Mouse (Mus musculus) CH12.LX (cell line): ENCODE results near the gene Abca7. TPM values are rescaled to one million over a fixed set of nuclear protein-coding genes. Genes with fewer than 3 reads are reported as not detected.
A peak's percentile ranks its signal among the peaks of the same experiment; 100 is the strongest.

Experiments
- DNase-seq: peaks from one replicate; pipeline ENCODE4 v3.0.0-alpha.2; 2013; ENCODE audit errors: extremely low read depth
- H3K27ac ChIP-seq: 2 replicates; pipeline ENCODE4 v1.5.1; 2012; ENCODE audit warnings: low read depth, mild to moderate bottlenecking, control low read depth, moderate library complexity; ENCODE audit not compliant: insufficient read depth
- H3K27me3 ChIP-seq: replicated peaks from 2 replicates; pipeline ENCODE3; 2012; ENCODE audit warnings: inconsistent platforms
- H3K36me3 ChIP-seq, 2 experiments: replicated peaks in 1 of 2; 2 replicates each; pipeline versions ENCODE3 to v1.6.1; 2012; ENCODE audit warnings: inconsistent platforms in 1 of 2, low read length in 1 of 2, mild to moderate bottlenecking in 1 of 2, mixed read lengths in 1 of 2, moderate library complexity in 1 of 2; ENCODE audit not compliant: control insufficient read depth in 1 of 2, insufficient read depth in 1 of 2
- H3K4me1 ChIP-seq, 2 experiments: 2 replicates each; pipeline ENCODE4 v1.6.1; 2012; ENCODE audit warnings: inconsistent platforms in 1 of 2, moderate library complexity in 1 of 2; ENCODE audit not compliant: insufficient read depth in 2 of 2, control insufficient read depth in 1 of 2
- H3K4me2 ChIP-seq: 2 replicates; pipeline ENCODE4 v1.6.1; 2012; ENCODE audit warnings: low read depth, mild to moderate bottlenecking, control low read depth; ENCODE audit not compliant: poor library complexity, insufficient read depth, severe bottlenecking
- H3K4me3 ChIP-seq, 3 experiments: fragments of 150-350 bp in 1 of 3; sonication (generic) in 1 of 3; replicated peaks in 1 of 3; 2 replicates each; pipeline versions ENCODE3 to v1.5.1; 2011 to 2012; ENCODE audit warnings: low read depth in 2 of 3, low read length in 2 of 3, mild to moderate bottlenecking in 2 of 3, moderate library complexity in 2 of 3, control low read depth in 1 of 3, improper control_type of control experiment in 1 of 3, inconsistent platforms in 1 of 3, mixed read lengths in 1 of 3; ENCODE audit not compliant: poor library complexity in 1 of 3
- H3K79me2 ChIP-seq: replicated peaks from 2 replicates; pipeline ENCODE4 v1.6.1; 2012; ENCODE audit warnings: mild to moderate bottlenecking, moderate library complexity; ENCODE audit not compliant: control insufficient read depth, poor library complexity, insufficient read depth, severe bottlenecking; ENCODE audit errors: extremely low read depth
- H3K9ac ChIP-seq: 2 replicates; pipeline ENCODE4 v1.6.1; 2012; ENCODE audit warnings: low read depth, mild to moderate bottlenecking, control low read depth, moderate library complexity; ENCODE audit not compliant: insufficient read depth
- H3K9me3 ChIP-seq: replicated peaks from 2 replicates; pipeline ENCODE3; 2012; ENCODE audit warnings: low read length, inconsistent platforms, mixed read lengths
- BHLHE40 ChIP-seq: IDR thresholded peaks from 2 replicates; pipeline ENCODE4 v1.6.1; 2011; ENCODE audit warnings: mild to moderate bottlenecking, low read depth, low read length, improper control_type of control experiment
- CHD1 ChIP-seq: IDR thresholded peaks from 2 replicates; pipeline ENCODE4 v1.6.1; 2012; ENCODE audit warnings: low read depth, low read length, improper control_type of control experiment, inconsistent platforms
- CHD2 ChIP-seq: IDR thresholded peaks from 2 replicates; pipeline ENCODE4 v1.6.1; 2011; ENCODE audit warnings: low read length, improper control_type of control experiment
- CTCF ChIP-seq, 2 experiments: IDR thresholded peaks in 1 of 2; conservative IDR thresholded peaks in 1 of 2; 2 replicates each; pipeline ENCODE4 v1.5.1; 2011 to 2012; ENCODE audit warnings: low read depth in 2 of 2, low read length in 2 of 2, improper control_type of control experiment in 1 of 2, inconsistent platforms in 1 of 2, mild to moderate bottlenecking in 1 of 2, moderate library complexity in 1 of 2
- E2F4 ChIP-seq: IDR thresholded peaks from 2 replicates; pipeline ENCODE4 v1.6.1; 2011; ENCODE audit warnings: low read depth, low read length, improper control_type of control experiment; ENCODE audit not compliant: insufficient replicate concordance
- ELF1 ChIP-seq: IDR thresholded peaks from 2 replicates; pipeline ENCODE4 v1.6.1; 2014; ENCODE audit warnings: low read depth, mild to moderate bottlenecking, inconsistent platforms, low read length, improper control_type of control experiment
- EP300 ChIP-seq: IDR thresholded peaks from 2 replicates; pipeline ENCODE4 v1.6.1; 2011; ENCODE audit warnings: low read length, improper control_type of control experiment
- ETS1 ChIP-seq: conservative IDR thresholded peaks from 2 replicates; pipeline ENCODE4 v1.6.1; 2012; ENCODE audit warnings: low read depth, mild to moderate bottlenecking, inconsistent platforms, low read length, improper control_type of control experiment, moderate library complexity
- GABPA ChIP-seq: IDR thresholded peaks from 2 replicates; pipeline ENCODE4 v1.6.1; 2012; ENCODE audit warnings: low read depth, low read length, improper control_type of control experiment, inconsistent platforms; ENCODE audit not compliant: insufficient replicate concordance
- HCFC1 ChIP-seq: IDR thresholded peaks from 2 replicates; pipeline ENCODE4 v1.6.1; 2012; ENCODE audit warnings: low read depth, mild to moderate bottlenecking, inconsistent platforms, low read length, improper control_type of control experiment
- IRF4 ChIP-seq: IDR thresholded peaks from 2 replicates; pipeline ENCODE4 v1.6.1; 2014; ENCODE audit warnings: low read depth, mild to moderate bottlenecking, inconsistent platforms, low read length, improper control_type of control experiment
- JUN ChIP-seq: IDR thresholded peaks from 2 replicates; pipeline ENCODE4 v1.6.1; 2011; ENCODE audit warnings: low read depth, mild to moderate bottlenecking, low read length, improper control_type of control experiment, moderate library complexity; ENCODE audit not compliant: insufficient read depth
- JUND ChIP-seq: conservative IDR thresholded peaks from 2 replicates; pipeline ENCODE4 v1.6.1; 2011; ENCODE audit warnings: low read depth, low read length, improper control_type of control experiment
- KAT2A ChIP-seq: IDR thresholded peaks from 2 replicates; pipeline ENCODE4 v1.6.1; 2012; ENCODE audit warnings: low read length, improper control_type of control experiment, inconsistent platforms; ENCODE audit not compliant: insufficient replicate concordance
- MAFK ChIP-seq: IDR thresholded peaks from 2 replicates; pipeline ENCODE4 v1.6.1; 2011; ENCODE audit warnings: low read length, improper control_type of control experiment; ENCODE audit not compliant: insufficient replicate concordance
- MAX ChIP-seq: IDR thresholded peaks from 2 replicates; pipeline ENCODE4 v1.6.1; 2011; ENCODE audit warnings: low read length, improper control_type of control experiment
- MAZ ChIP-seq: IDR thresholded peaks from 2 replicates; pipeline ENCODE4 v1.6.1; 2012; ENCODE audit warnings: low read depth, mild to moderate bottlenecking, inconsistent platforms, low read length, improper control_type of control experiment, moderate library complexity
- MEF2A ChIP-seq: IDR thresholded peaks from 2 replicates; pipeline ENCODE4 v1.6.1; 2014; ENCODE audit warnings: low read depth, mild to moderate bottlenecking, inconsistent platforms, low read length, improper control_type of control experiment, borderline replicate concordance
- MXI1 ChIP-seq: IDR thresholded peaks from 2 replicates; pipeline ENCODE4 v1.6.1; 2011; ENCODE audit warnings: mild to moderate bottlenecking, low read depth, low read length, improper control_type of control experiment
- MYC ChIP-seq: IDR thresholded peaks from 2 replicates; pipeline ENCODE4 v1.6.1; 2011; ENCODE audit warnings: low read depth, mild to moderate bottlenecking, improper control_type of control experiment, low read length
- NELFE ChIP-seq: IDR thresholded peaks from 2 replicates; pipeline ENCODE4 v1.6.1; 2011; ENCODE audit warnings: low read depth, low read length, improper control_type of control experiment
- NRF1 ChIP-seq: IDR thresholded peaks from 2 replicates; pipeline ENCODE4 v1.6.1; 2014; ENCODE audit warnings: low read depth, mild to moderate bottlenecking, inconsistent platforms, low read length, improper control_type of control experiment, moderate library complexity
- PAX5 ChIP-seq: IDR thresholded peaks from 2 replicates; pipeline ENCODE4 v1.6.1; 2012; ENCODE audit warnings: low read length, inconsistent platforms, mixed read lengths
- POLR2A ChIP-seq: IDR thresholded peaks from 2 replicates; pipeline ENCODE4 v1.6.1; 2011; ENCODE audit warnings: low read depth, mild to moderate bottlenecking, improper control_type of control experiment, low read length
- POLR2AphosphoS2 ChIP-seq: IDR thresholded peaks from 2 replicates; pipeline ENCODE4 v1.6.1; 2011; ENCODE audit warnings: low read depth, low read length, improper control_type of control experiment
- RAD21 ChIP-seq: IDR thresholded peaks from 2 replicates; pipeline ENCODE4 v1.6.1; 2011; ENCODE audit warnings: low read depth, mild to moderate bottlenecking, low read length, improper control_type of control experiment, moderate library complexity
- RCOR1 ChIP-seq: conservative IDR thresholded peaks from 2 replicates; pipeline ENCODE4 v1.6.1; 2012; ENCODE audit warnings: low read depth, mild to moderate bottlenecking, inconsistent platforms, low read length, improper control_type of control experiment
- SIN3A ChIP-seq: IDR thresholded peaks from 2 replicates; pipeline ENCODE4 v1.6.1; 2012; ENCODE audit warnings: low read length, improper control_type of control experiment, inconsistent platforms
- SMC3 ChIP-seq: IDR thresholded peaks from 2 replicates; pipeline ENCODE4 v1.6.1; 2011; ENCODE audit warnings: low read depth, low read length, improper control_type of control experiment
- TBP ChIP-seq: conservative IDR thresholded peaks from 2 replicates; pipeline ENCODE4 v1.6.1; 2011; ENCODE audit warnings: low read depth, low read length, improper control_type of control experiment
- TCF12 ChIP-seq: IDR thresholded peaks from 2 replicates; pipeline ENCODE4 v1.6.1; 2014; ENCODE audit warnings: low read depth, mild to moderate bottlenecking, inconsistent platforms, low read length, improper control_type of control experiment
- UBTF ChIP-seq: IDR thresholded peaks from 2 replicates; pipeline ENCODE4 v1.6.1; 2012; ENCODE audit warnings: low read depth, mild to moderate bottlenecking, inconsistent platforms, low read length, improper control_type of control experiment, moderate library complexity
- USF1 ChIP-seq: IDR thresholded peaks from 2 replicates; pipeline ENCODE4 v1.6.1; 2014; ENCODE audit warnings: low read depth, mild to moderate bottlenecking, inconsistent platforms, low read length, improper control_type of control experiment
- USF2 ChIP-seq: conservative IDR thresholded peaks from 2 replicates; pipeline ENCODE4 v1.6.1; 2011; ENCODE audit warnings: low read depth, low read length, improper control_type of control experiment
- ZC3H11A ChIP-seq: IDR thresholded peaks from 2 replicates; pipeline ENCODE4 v1.6.1; 2012; ENCODE audit warnings: low read depth, mild to moderate bottlenecking, inconsistent platforms, low read length, improper control_type of control experiment
- ZKSCAN1 ChIP-seq: IDR thresholded peaks from 2 replicates; pipeline ENCODE4 v1.6.1; 2012; ENCODE audit warnings: low read depth, inconsistent platforms, low read length, improper control_type of control experiment, borderline replicate concordance
- ZMIZ1 ChIP-seq: IDR thresholded peaks from 2 replicates; pipeline ENCODE4 v1.6.1; 2012; ENCODE audit warnings: low read depth, mild to moderate bottlenecking, inconsistent platforms, low read length, improper control_type of control experiment
- ZNF384 ChIP-seq: IDR thresholded peaks from 2 replicates; pipeline ENCODE4 v1.6.1; 2012; ENCODE audit warnings: low read depth, low read length, improper control_type of control experiment, inconsistent platforms
- dilution Hi-C: fragments of 300-500 bp; cut with MboI; formaldehyde crosslinking; loops from 2 replicates; pipeline ENCODE4 v1.14.3; 2020; ENCODE audit warnings: low sequenced_read_pairs; ENCODE audit not compliant: extremely low pct_unique_long_range_greater_than_20kb, extremely low pct_ligation_motif_present
- in situ Hi-C: fragments of 300-500 bp; cut with MboI; formaldehyde crosslinking; loops from 3 replicates; pipeline ENCODE4 v1.14.3; 2019; ENCODE audit warnings: low sequenced_read_pairs, low pct_ligation_motif_present, low pct_unique_long_range_greater_than_20kb, mixed read lengths
- polyA plus RNA-seq: library from polyadenylated mRNA; unstranded; fragments of >175 nt; gene quantifications from 2 replicates; pipeline ENCODE4 v1.2.1, GENCODE M21; 2012; ENCODE audit warnings: low read depth; ENCODE audit not compliant: insufficient read length
- total RNA-seq, 2 experiments: library from RNA; depleted of rRNA; stranded (reverse); fragments of 300-350 nt in 1 of 2; fragments of >200 nt in 1 of 2; gene quantifications; 2 replicates each; pipeline ENCODE4 v1.2.3; 2012 to 2014

The Abca7 gene
- total and polyA plus RNA-seq, 3 experiments, result 2.3 to 7.0 (median 6.1) TPM

DNA sequence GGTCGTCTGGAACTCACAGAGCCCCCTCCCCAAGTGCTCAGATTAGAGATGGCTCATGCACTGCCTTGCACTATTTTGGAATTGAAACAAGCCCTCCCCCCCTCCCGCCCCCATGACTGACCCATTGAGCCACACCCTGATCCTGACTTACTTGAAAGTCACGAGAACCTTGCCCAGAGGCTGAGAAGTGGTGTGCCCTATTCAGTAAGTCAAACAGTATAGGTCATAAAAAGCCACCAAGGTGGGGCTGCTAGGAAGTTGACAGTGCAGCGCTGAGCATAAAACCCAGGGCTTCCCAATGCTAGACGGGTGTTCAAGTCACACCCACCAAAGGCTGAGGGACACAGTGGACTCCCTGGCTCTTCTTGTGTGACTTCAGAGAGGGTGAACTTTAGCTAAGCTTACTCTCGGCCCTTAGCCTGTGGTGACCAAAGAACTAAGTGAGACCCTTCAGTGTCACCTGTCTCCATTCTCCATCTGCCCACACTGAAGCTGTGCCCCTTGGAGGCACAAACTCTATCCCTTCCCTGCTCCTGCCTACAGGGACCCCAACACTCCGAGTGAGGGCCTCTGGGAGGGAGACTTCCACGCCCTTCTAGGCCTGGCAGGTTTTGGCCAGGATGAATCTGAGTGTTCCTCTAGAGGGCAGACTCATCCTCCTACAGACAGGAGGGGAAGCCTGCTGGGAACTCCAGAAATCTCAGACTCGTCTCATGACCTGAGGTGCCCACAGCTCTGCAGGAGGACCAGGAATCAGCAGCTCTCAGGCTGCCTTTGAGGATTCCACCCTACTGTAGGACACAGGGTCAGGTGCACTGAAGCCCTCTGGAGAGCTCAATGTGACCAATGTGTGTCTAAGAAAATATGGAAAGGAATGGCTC is 37.5 kb downstream of the Abca7 start:
- Histone ChIP-seq H3K4me3 (no peak overlapping the region), H3K9me3 (no peaks in the 10 kb centered on the region), H3K9ac (peak overlapping the region; percentile 54), H3K79me2 (peaks cover 13% of the 10 kb centered on the region), H3K27ac (peak overlapping the region; percentile 99), H3K36me3 (peaks cover 60 to 78% of the 10 kb centered on the region in 2 experiments), H3K4me2 (peak overlapping the region; percentile 86), H3K27me3 (no peaks in the 10 kb centered on the region), H3K4me1 (peaks cover 35 to 71% of the 10 kb centered on the region in 2 experiments)
- TF ChIP-seq SIN3A (no peak; the same call in 1 of the 2 replicates), POLR2A (0 out of 2 replicates have a peak, but pooled peaks have one; percentile 3), ZNF384 (no peak), MEF2A (0 out of 2 replicates have a peak, but pooled peaks have one; percentile 16), TBP (no peak), MXI1 (no peak), MAZ (no peak), IRF4 (peak; percentile 54; the same call in 1 of the 2 replicates), NELFE (no peak), CHD1 (no peak), MAFK (no peak), JUN (no peak), ZMIZ1 (no peak), PAX5 (no peak), JUND (no peak), USF2 (no peak), E2F4 (no peak), EP300 (no peak), HCFC1 (no peak), POLR2AphosphoS2 (no peak), ZC3H11A (no peak), ELF1 (no peak), USF1 (no peak), MYC (no peak), CTCF (conservative IDR thresholded peaks at IDR 0.05 in 1 of 2, IDR thresholded peaks at IDR 0.05 in 1 of 2; ENCODE audit: low read depth in 2 of 2, low read length in 2 of 2) (peak in 1 of 2 experiments; percentile 77; a peak in 2 of 4 replicates), KAT2A (no peak), UBTF (no peak), TCF12 (0 out of 2 replicates have a peak, but pooled peaks have one; percentile 11), ETS1 (no peak), SMC3 (peak; percentile 61), ZKSCAN1 (no peak), NRF1 (no peak), MAX (no peak), RCOR1 (no peak), BHLHE40 (peak; percentile 41; the same call in 1 of the 2 replicates), RAD21 (peak; percentile 70), CHD2 (no peak), GABPA (no peak)
- in situ Hi-C loops, result no loop called here
- no peak for DNase-seq
- dilution Hi-C loops, result no loop called here
